Mouse (Mus musculus): ENCODE measurements around the gene Yipf1. TPM values are rescaled to one million over a fixed set of nuclear protein-coding genes. Genes with fewer than 3 reads are reported as not detected.
"Not testable (repeated sequence)": the region's sequence is repeated elsewhere in the genome, so short reads cannot be mapped to it uniquely, and the experiment has no call there.

Gene Yipf1
- polyA plus RNA-seq, 1 experiment from 2014 or later: 51.6 TPM

DNA sequence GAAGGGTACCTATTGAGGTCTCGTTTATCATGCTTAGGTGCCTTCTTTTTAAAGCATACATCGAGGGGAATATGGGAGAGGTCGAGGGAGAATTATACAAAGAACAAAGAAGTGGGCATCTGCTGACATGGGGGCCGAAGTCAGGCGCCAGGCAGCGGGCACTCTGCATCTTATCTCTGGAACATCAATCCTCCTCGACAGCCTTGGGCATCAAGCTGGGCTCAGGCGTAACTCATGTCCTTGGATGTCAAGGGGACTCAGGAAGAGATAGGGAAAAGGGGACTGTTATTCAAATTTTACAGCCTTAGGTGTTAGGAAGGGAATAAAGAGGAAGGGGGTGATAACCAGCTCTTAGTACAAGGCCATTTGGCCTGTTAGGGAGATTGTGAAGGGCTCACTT lies 43.0 kb downstream of the Yipf1 start:
- not testable (repeated sequence) for H3K9ac ChIP-seq; ATAC-seq (replicated peaks; ENCODE audit: low FRiP score); H3K4me2 ChIP-seq; H3K27me3 ChIP-seq; H3K36me3 ChIP-seq; H3K4me3 ChIP-seq (replicated peaks); H3K9me3 ChIP-seq (replicated peaks); H3K27ac ChIP-seq
- 50% methylated on average over 8 of the region's 8 CpGs for WGBS
- H3K4me1 ChIP-seq: peaks cover 31% of the 10 kb centered on the region

GRCm38 (mm10) chr4:107358460-107358859 lies 44.3 kb downstream of the Yipf1 start:
- 68% methylated on average over 3 of the region's 3 CpGs for WGBS
- no peak overlapping the region for H3K4me3 ChIP-seq (replicated peaks)
- peaks cover 27% of the 10 kb centered on the region for H3K4me1 ChIP-seq
- no peaks in the 10 kb centered on the region for H3K27me3 ChIP-seq
- H3K27ac ChIP-seq: no peak overlapping the region
- no peaks in the 10 kb centered on the region for H3K36me3 ChIP-seq
- ATAC-seq (replicated peaks; ENCODE audit: low FRiP score): no peak
- no peak overlapping the region for H3K4me2 ChIP-seq
- no peaks in the 10 kb centered on the region for H3K9me3 ChIP-seq (replicated peaks)
- no peak overlapping the region for H3K9ac ChIP-seq

GRCm38 (mm10) chr4:107360457-107361145 lies 46.4 kb downstream of the Yipf1 start:
- Histone ChIP-seq H3K4me2 (no peak overlapping the region), H3K36me3 (no peaks in the 10 kb centered on the region), H3K9ac (no peak overlapping the region), H3K27ac (peak overlapping the region; percentile 59), H3K4me3 (replicated peaks) (no peak overlapping the region), H3K4me1 (peaks cover 12% of the 10 kb centered on the region; the same call in 1 of the 2 replicates), H3K9me3 (replicated peaks) (no peaks in the 10 kb centered on the region), H3K27me3 (no peaks in the 10 kb centered on the region)
- ATAC-seq (replicated peaks; ENCODE audit: low FRiP score): peak; percentile 67
- WGBS: 74% methylated on average over 7 of the region's 7 CpGs

DNA sequence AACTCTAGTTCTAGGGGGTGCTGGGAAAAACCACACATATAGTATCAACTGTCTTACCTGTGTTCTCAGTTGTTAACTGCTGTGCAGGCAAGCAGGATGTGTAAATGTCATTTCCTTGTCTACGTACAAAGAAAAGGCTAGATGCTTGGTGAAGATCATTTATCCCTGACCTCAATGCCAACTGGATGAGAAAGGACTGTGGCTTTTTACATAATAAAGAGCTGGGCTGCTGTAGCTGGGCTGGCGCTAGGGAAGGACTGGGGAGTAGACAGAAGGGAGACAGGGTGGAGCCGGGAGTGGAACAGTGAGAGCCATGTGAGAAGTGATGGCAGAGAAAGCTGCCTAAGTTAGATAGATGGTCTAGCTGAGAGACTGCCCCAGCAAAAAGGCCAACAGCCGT lies 48.6 kb downstream of the Yipf1 start:
- Histone ChIP-seq H3K4me3 (replicated peaks) (no peak overlapping the region), H3K27ac (no peak overlapping the region), H3K27me3 (no peaks in the 10 kb centered on the region), H3K9me3 (replicated peaks) (no peaks in the 10 kb centered on the region), H3K4me2 (no peak overlapping the region), H3K9ac (no peak overlapping the region), H3K36me3 (no peaks in the 10 kb centered on the region), H3K4me1 (peaks cover 12% of the 10 kb centered on the region; the same call in 1 of the 2 replicates)
- 69% methylated on average over 4 of the region's 4 CpGs for WGBS
- ATAC-seq (replicated peaks; ENCODE audit: low FRiP score): no peak

DNA sequence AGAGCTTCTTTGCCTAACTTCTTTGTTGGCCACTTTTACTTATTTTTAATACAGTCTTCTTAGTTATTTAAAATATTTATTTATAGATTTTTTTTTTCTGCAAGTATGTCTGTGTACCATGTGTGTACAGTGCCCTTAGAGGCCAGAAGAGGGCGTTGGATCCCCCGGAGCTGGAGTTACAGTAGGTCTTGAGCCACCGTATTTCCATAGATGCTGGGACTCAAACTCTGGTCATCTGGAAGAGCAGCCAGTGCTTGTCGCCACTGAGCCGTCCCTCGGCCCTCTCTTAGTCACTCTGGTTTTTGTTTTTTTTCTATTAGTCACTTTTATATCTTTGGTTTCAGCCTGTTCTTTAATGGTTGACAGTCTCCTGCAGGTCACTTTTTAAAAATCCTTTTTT lies 49.4 kb downstream of the Yipf1 start:
- no peak overlapping the region for H3K4me3 ChIP-seq (replicated peaks)
- H3K9ac ChIP-seq: no peak overlapping the region
- H3K27ac ChIP-seq: no peak overlapping the region
- H3K36me3 ChIP-seq: no peaks in the 10 kb centered on the region
- 62% methylated on average over 6 of the region's 6 CpGs for WGBS
- peaks cover 14% of the 10 kb centered on the region; the same call in 1 of the 2 replicates for H3K4me1 ChIP-seq
- no peak overlapping the region for H3K4me2 ChIP-seq
- ATAC-seq (replicated peaks; ENCODE audit: low FRiP score): no peak
- H3K9me3 ChIP-seq (replicated peaks): no peaks in the 10 kb centered on the region
- no peaks in the 10 kb centered on the region for H3K27me3 ChIP-seq

DNA sequence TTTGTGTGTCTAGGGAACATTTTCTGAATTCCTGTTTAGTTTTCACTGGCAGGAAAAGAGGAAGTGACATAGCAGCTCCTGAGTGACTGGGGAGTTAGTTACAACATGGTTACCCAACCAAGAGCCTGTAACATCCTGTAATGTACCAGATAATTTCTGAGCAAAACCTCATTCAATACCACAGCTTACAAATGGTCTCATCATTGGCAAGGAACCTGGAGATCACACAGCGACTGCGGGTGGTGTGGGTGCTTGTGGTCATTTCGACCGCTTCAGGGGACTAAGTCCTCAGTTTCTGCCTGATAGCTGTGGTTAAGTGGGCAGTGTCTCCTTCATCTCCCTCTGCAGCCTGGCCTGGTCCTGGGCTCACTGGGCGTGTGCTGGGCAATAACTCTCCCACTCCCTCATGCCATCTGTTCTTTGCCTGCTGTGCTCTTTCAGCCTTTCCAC lies 50.1 kb downstream of the Yipf1 start:
- H3K9me3 ChIP-seq (replicated peaks): no peaks in the 10 kb centered on the region

DNA sequence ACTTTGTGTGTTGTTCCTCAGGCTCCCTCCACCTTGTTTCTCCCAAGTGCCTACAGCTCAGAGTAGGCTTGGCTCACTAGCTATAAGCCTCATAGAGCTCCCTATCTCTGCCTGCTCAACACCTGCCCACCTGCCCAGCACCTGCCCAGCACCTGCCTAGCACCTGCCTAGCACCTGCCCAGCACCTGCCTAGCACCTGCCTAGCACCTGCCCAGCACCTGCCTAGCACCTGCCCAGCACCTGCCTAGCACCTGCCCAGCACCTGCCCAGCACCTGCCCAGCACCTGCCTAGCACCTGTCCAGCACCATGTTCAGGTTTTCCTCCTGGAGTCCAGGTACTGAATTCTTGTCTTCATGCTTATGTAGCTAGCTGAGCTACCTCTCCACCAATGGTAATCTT lies 52.2 kb downstream of the Yipf1 start:
- not testable (repeated sequence) for H3K27me3 ChIP-seq; H3K4me3 ChIP-seq (replicated peaks); H3K9ac ChIP-seq; H3K4me2 ChIP-seq; ATAC-seq (replicated peaks; ENCODE audit: low FRiP score); H3K9me3 ChIP-seq (replicated peaks); H3K27ac ChIP-seq
- Histone ChIP-seq H3K4me1 (peaks cover 16% of the 10 kb centered on the region; the same call in 1 of the 2 replicates), H3K36me3 (peaks cover 17% of the 10 kb centered on the region)

More for the DNA sequence above, 50.1 kb downstream of the Yipf1 start:
- H3K36me3 ChIP-seq: no peaks in the 10 kb centered on the region
- H3K27ac ChIP-seq: 0 out of 2 replicates have a peak overlapping the region, but pooled peaks have one; percentile 18
- H3K27me3 ChIP-seq: no peaks in the 10 kb centered on the region
- no peak for ATAC-seq (replicated peaks; ENCODE audit: low FRiP score)
- H3K4me1 ChIP-seq: peaks cover 21% of the 10 kb centered on the region; the same call in 1 of the 2 replicates
- no peak overlapping the region for H3K9ac ChIP-seq
- no peak overlapping the region for H3K4me3 ChIP-seq (replicated peaks)
- 84% methylated on average over 5 of the region's 5 CpGs for WGBS
- no peak overlapping the region for H3K4me2 ChIP-seq

DNA sequence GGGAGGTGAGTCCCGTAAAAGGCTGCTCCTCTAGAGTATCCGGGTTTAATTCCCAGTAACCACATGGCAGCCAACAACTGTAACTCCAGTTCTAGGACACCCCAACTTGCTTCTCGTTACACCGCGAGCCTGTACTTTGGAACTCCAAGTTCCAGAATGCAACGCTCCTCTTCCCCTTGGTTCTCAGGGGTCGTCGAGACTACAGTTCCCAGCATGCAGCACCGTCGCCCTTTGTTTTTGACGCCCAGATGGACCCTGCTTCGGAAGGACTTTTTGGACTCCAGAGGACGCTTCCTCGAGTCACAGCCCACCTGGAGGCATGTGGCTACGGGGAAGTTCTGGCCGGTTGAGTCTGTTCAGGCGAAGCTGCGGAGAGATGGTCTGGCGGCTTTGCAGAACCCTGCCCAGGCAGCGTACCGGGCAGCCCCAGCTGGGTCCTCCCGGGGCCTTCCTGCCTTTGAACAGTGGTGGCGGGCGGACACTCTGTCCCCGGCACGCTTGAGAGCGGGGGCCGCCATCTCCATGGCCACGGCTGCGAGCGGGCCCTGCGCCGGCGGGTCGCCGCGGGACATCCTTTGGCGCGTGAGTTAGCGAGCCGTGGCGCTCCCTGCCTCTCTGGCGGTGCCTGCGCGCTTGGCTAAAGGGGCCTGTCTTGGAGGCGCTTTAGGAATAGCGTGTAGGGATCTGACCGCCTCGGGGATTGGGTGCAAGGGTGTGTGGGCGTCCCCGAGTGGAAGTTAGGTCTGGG lies 53.6 kb downstream of the Yipf1 start, which contains the start of gene Ndc1:
Ndc1 (plus strand) TSS at position 218 of the 748 bp plus-strand sequence.
- H3K9ac ChIP-seq: peak within 1 kb of the TSS; percentile 67
- under 1% methylated on average over 51 of the region's 51 CpGs for WGBS

GRCm38 (mm10) chr4:107372304-107372703 lies 58.1 kb downstream of the Yipf1 start:
- Histone ChIP-seq H3K9me3 (replicated peaks) (no peaks in the 10 kb centered on the region), H3K36me3 (peaks cover 73% of the 10 kb centered on the region), H3K27me3 (no peaks in the 10 kb centered on the region), H3K4me3 (replicated peaks) (no peak overlapping the region), H3K9ac (no peak overlapping the region), H3K4me1 (peaks cover 12% of the 10 kb centered on the region; the same call in 1 of the 2 replicates), H3K27ac (no peak overlapping the region), H3K4me2 (no peak overlapping the region)
- 80% methylated on average over 2 of the region's 2 CpGs for WGBS
- no peak for ATAC-seq (replicated peaks; ENCODE audit: low FRiP score)

More for the DNA sequence above, 53.6 kb downstream of the Yipf1 start, which contains the start of gene Ndc1:
- H3K4me2 ChIP-seq: peak within 1 kb of the TSS; percentile 62
- peak within 1 kb of the TSS; percentile 60 for H3K4me3 ChIP-seq (replicated peaks)
- no peaks in the 10 kb centered on the region for H3K27me3 ChIP-seq
- peaks cover 16% of the 10 kb centered on the region; the same call in 1 of the 2 replicates for H3K4me1 ChIP-seq
- H3K36me3 ChIP-seq: peaks cover 29% of the 10 kb centered on the region
- ATAC-seq (replicated peaks; ENCODE audit: low FRiP score): peak; percentile 98
- no peaks in the 10 kb centered on the region for H3K9me3 ChIP-seq (replicated peaks)
- peak within 1 kb of the TSS; percentile 95 for H3K27ac ChIP-seq

DNA sequence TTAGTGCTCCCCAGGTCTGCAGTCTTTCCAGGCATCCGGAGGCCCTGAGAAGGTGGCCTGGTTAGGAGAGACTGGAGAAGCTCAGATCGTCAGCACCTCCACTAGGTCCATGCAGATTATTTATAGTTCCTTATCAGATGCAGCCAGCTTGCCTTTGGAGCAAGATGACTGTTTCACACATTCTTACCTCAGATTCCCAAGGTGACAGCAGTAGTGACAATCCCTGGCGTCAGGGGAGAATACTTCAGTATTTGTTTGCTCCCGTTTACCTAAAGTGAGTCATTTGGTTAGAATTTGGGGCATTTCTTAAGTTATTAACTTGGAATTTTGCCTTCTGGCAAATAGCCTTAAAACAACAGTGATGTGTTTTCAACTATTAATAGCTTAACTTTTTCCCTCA lies 60.5 kb downstream of the Yipf1 start:
- Histone ChIP-seq H3K27me3 (no peaks in the 10 kb centered on the region), H3K4me3 (replicated peaks) (no peak overlapping the region), H3K9me3 (replicated peaks) (no peaks in the 10 kb centered on the region), H3K36me3 (peaks cover 87% of the 10 kb centered on the region), H3K9ac (no peak overlapping the region), H3K4me2 (no peak overlapping the region), H3K27ac (no peak overlapping the region), H3K4me1 (0 out of 2 replicates have a peak, but pooled peaks cover 2% of the 10 kb centered on the region)
- no peak for ATAC-seq (replicated peaks; ENCODE audit: low FRiP score)
- 70% methylated on average over 4 of the region's 4 CpGs for WGBS

GRCm38 (mm10) chr4:107378954-107379353 lies 64.8 kb downstream of the Yipf1 start:
- no peaks in the 10 kb centered on the region for H3K9me3 ChIP-seq (replicated peaks)
- no peak for ATAC-seq (replicated peaks; ENCODE audit: low FRiP score)
- no peaks in the 10 kb centered on the region for H3K4me1 ChIP-seq
- H3K4me3 ChIP-seq (replicated peaks): no peak overlapping the region
- H3K36me3 ChIP-seq: peaks cover 82% of the 10 kb centered on the region
- no peak overlapping the region for H3K27ac ChIP-seq
- WGBS: 89% methylated on average over 6 of the region's 6 CpGs
- no peak overlapping the region for H3K9ac ChIP-seq
- no peaks in the 10 kb centered on the region for H3K27me3 ChIP-seq
- no peak overlapping the region for H3K4me2 ChIP-seq

- Histone ChIP-seq H3K4me1 (no peaks in the 10 kb centered on the region), H3K4me3 (replicated peaks) (no peak overlapping the region), H3K9me3 (replicated peaks) (no peaks in the 10 kb centered on the region), H3K9ac (no peak overlapping the region), H3K36me3 (peaks cover 80% of the 10 kb centered on the region), H3K4me2 (no peak overlapping the region), H3K27ac (no peak overlapping the region), H3K27me3 (no peaks in the 10 kb centered on the region)
- ATAC-seq (replicated peaks; ENCODE audit: low FRiP score): no peak
- WGBS: 72% methylated on average over 7 of the region's 7 CpGs
Observed at GRCm38 (mm10) chr4:107380871-107381270, 66.7 kb downstream of the Yipf1 start.
